Mouse (Mus musculus) liver, embryonic 15.5 days (tissue): ENCODE data around the gene Renbp. TPM values are rescaled to one million over a fixed set of nuclear protein-coding genes. Genes with fewer than 3 reads are reported as not detected.

ENCODE experiments used
- ATAC-seq: fragments of 200-750 bp; cut with Nextera tagmentation; 2 replicates; pipeline ENCODE4 v1.8.0; 2017; ENCODE audit warnings: moderate number of reproducible peaks, mild to moderate bottlenecking, moderate library complexity; ENCODE audit not compliant: insufficient read depth
- H3K27ac ChIP-seq: fragments of 300-500 bp; sonication (generic); replicated peaks from 2 replicates; pipeline ENCODE4 v1.5.1; 2015; ENCODE audit warnings: mild to moderate bottlenecking, inconsistent platforms
- H3K27me3 ChIP-seq: fragments of 300-500 bp; sonication (generic); 2 replicates; pipeline ENCODE4 v1.6.1; 2015; ENCODE audit warnings: mild to moderate bottlenecking, inconsistent platforms
- H3K36me3 ChIP-seq: fragments of 300-500 bp; sonication (generic); replicated peaks from 2 replicates; pipeline ENCODE4 v1.6.1; 2015; ENCODE audit warnings: moderate library complexity, mild to moderate bottlenecking, inconsistent platforms
- H3K4me1 ChIP-seq: fragments of 300-500 bp; sonication (generic); replicated peaks from 2 replicates; pipeline ENCODE4 v1.6.1; 2015; ENCODE audit warnings: inconsistent platforms
- H3K4me2 ChIP-seq: fragments of 300-500 bp; sonication (generic); 2 replicates; pipeline ENCODE4 v1.6.1; 2015; ENCODE audit warnings: moderate library complexity, mild to moderate bottlenecking, inconsistent platforms
- H3K4me3 ChIP-seq: fragments of 300-500 bp; sonication (generic); replicated peaks from 2 replicates; pipeline ENCODE4 v1.5.1; 2015; ENCODE audit warnings: mild to moderate bottlenecking, inconsistent platforms
- H3K9ac ChIP-seq: fragments of 300-500 bp; sonication (generic); 2 replicates; pipeline ENCODE4 v1.6.1; 2015; ENCODE audit warnings: moderate library complexity, mild to moderate bottlenecking, inconsistent platforms
- H3K9me3 ChIP-seq: fragments of 300-500 bp; sonication (generic); replicated peaks from 2 replicates; pipeline ENCODE4 v1.6.1; 2016; ENCODE audit warnings: inconsistent platforms
- WGBS: fragments of 180-500 bp; shearing (Covaris S2); methylation state at CpG from one replicate; pipeline ENCODE4 v1.1.7; 2015; ENCODE audit warnings: mixed read lengths; ENCODE audit not compliant: insufficient replicate concordance; 5-methylcytosine and 5-hydroxymethylcytosine counted together
- polyA plus RNA-seq: library from polyadenylated mRNA; unstranded; fragments of >200 nt; fragmentation: Nextera tagmentation; extraction: Ambion mirVana; gene quantifications from 2 replicates; pipeline ENCODE4 v1.2.1, GENCODE M21; 2015

Renbp gene
- polyA plus RNA-seq, 1 experiment from 2014 or later, result 19.6 TPM

DNA sequence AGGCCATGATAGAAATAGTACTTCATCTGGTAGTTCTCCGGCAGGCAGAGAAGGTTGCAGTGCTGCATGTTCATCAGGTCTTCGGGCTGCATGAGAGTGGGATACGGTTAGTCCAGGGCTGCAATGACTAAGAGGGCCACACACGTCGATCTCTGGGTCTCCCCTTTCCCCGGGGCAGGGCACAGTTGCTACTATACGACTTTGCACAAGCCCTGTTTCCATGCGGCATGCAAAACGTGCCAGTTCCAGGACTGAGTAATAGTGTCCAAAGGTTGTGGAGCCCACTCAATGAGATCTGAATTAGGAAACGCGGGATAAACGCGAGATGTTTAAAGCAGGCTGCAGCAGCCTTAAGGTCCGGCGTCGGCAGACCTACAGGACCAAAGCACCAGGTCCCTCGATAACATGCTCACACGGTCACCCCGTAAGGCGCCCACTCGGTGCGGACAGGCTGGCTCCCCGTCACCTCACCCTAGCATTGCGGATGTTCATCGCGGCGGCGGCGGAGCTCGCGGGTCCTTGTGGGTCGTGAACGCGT is 9.3 kb downstream of the Renbp start:
- H3K9me3 ChIP-seq, result no peaks in the 10 kb centered on the region
- peak; percentile 26 for ATAC-seq
- H3K4me1 ChIP-seq, result 0 out of 2 replicates have a peak, but pooled peaks cover 7% of the 10 kb centered on the region
- peak overlapping the region; percentile 90 for H3K4me2 ChIP-seq
- peak overlapping the region; percentile 69 for H3K9ac ChIP-seq
- H3K36me3 ChIP-seq, result peaks cover 11% of the 10 kb centered on the region; the same call in 1 of the 2 replicates
- 12% methylated on average over 34 of the region's 34 CpGs for WGBS
- H3K27ac ChIP-seq, result peak overlapping the region; percentile 74
- no peaks in the 10 kb centered on the region for H3K27me3 ChIP-seq
- peak overlapping the region; percentile 68 for H3K4me3 ChIP-seq

DNA sequence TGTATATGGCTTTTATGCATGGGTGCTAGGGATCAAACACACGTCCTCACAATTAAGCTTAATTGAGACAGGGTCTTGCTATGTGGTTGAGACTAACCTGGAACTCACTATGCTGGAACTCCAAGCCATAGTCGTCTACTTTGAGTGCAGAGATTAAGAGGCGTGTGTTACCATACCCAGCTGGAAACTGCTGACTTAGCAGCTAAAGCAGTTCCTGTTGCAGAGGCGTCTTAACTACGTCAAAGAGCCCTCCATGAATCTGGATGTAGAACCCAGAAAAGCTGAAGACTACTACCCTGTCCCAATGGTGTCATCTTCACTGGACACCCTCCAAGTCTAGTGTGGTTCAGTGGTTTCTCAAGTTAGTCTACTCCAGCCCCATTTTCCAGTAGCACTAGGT is 12.0 kb downstream of the Renbp start:
- Histone ChIP-seq H3K4me3 (no peak overlapping the region), H3K27ac (no peak overlapping the region), H3K9ac (no peak overlapping the region), H3K36me3 (peaks cover 11% of the 10 kb centered on the region; the same call in 1 of the 2 replicates), H3K4me1 (peaks cover 29% of the 10 kb centered on the region), H3K9me3 (no peaks in the 10 kb centered on the region), H3K4me2 (no peak overlapping the region), H3K27me3 (no peaks in the 10 kb centered on the region)
- 71% methylated on average over 5 of the region's 5 CpGs for WGBS
- ATAC-seq, result no peak

- Histone ChIP-seq H3K36me3 (peaks cover 11% of the 10 kb centered on the region; the same call in 1 of the 2 replicates), H3K9ac (no peak overlapping the region), H3K27me3 (no peaks in the 10 kb centered on the region), H3K27ac (no peak overlapping the region), H3K4me1 (peaks cover 26% of the 10 kb centered on the region), H3K4me3 (no peak overlapping the region), H3K9me3 (no peaks in the 10 kb centered on the region), H3K4me2 (no peak overlapping the region)
- no peak for ATAC-seq
- whole genome bisulfite sequencing, result 76% methylated on average over 8 of the region's 8 CpGs
Observed at GRCm38 (mm10) chrX:73916945-73917344, 13.7 kb downstream of the Renbp start.

GRCm38 (mm10) chrX:73914827-73915703 is 15.6 kb downstream of the Renbp start:
- Histone ChIP-seq H3K4me1 (peaks cover 39% of the 10 kb centered on the region), H3K9ac (peak overlapping the region; percentile 25; the same call in 1 of the 2 replicates), H3K4me3 (peak overlapping the region; percentile 49), H3K27me3 (no peaks in the 10 kb centered on the region), H3K36me3 (peaks cover 11% of the 10 kb centered on the region; the same call in 1 of the 2 replicates), H3K4me2 (peak overlapping the region; percentile 72), H3K9me3 (no peaks in the 10 kb centered on the region), H3K27ac (peak overlapping the region; percentile 77)
- 19% methylated on average over 31 of the region's 31 CpGs for WGBS
- ATAC-seq, result peak; percentile 95

DNA sequence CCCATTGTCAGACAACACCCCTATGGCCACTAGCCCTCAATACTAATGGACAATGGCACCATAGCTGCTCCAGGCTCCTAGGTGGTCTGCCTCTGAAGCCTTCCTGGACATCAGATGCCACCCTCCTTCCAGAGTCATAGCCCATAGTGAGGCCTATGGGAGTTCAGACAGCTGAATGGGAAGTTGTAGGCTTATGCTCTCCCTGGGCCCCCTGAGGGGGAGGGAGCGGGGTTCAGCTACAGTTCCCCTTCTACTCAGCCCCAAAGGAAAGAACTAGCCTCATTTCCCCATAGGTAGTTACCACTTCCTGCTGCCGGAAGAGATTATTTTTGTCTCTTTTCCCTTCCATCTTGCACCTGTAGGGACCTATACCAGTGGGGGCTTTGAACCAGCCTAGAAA is 19.1 kb downstream of the Renbp start:
- no peak for ATAC-seq
- H3K4me1 ChIP-seq, result peaks cover 45% of the 10 kb centered on the region
- H3K27me3 ChIP-seq, result no peaks in the 10 kb centered on the region
- H3K9ac ChIP-seq, result no peak overlapping the region
- peak overlapping the region; percentile 74 for H3K4me2 ChIP-seq
- H3K27ac ChIP-seq, result peak overlapping the region; percentile 72
- 46% methylated on average over 2 of the region's 2 CpGs for WGBS
- H3K9me3 ChIP-seq, result no peaks in the 10 kb centered on the region
- H3K4me3 ChIP-seq, result no peak overlapping the region
- H3K36me3 ChIP-seq, result no peaks in the 10 kb centered on the region

DNA sequence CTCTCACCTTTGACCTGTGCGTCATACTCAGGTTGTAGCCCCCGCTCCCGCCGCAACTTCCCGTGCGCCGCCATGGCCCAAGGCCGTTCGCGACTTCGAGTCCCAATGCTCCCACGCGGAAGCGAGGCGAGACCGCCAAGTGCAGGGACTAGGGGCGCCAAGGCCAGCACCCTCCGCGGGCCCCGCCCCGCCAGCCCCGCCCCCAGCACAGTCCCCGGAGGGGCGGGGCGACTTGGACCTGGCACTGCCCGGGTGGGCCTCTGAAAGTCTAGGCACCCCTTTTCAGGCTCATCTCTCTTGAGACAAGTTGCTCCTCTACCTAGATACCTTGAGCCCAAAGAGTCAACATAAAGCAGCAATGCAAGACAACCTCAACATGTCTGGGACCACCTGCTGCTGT is 19.5 kb downstream of the Renbp start:
- H3K4me3 ChIP-seq, result peak overlapping the region; percentile 49
- H3K27me3 ChIP-seq, result no peaks in the 10 kb centered on the region
- peak overlapping the region; percentile 72 for H3K27ac ChIP-seq
- 12% methylated on average over 21 of the region's 26 CpGs for WGBS
- ATAC-seq, result 0 out of 2 replicates have a peak, but pooled peaks have one; percentile 8
- H3K4me1 ChIP-seq, result peaks cover 43% of the 10 kb centered on the region
- H3K36me3 ChIP-seq, result no peaks in the 10 kb centered on the region
- H3K9me3 ChIP-seq, result no peaks in the 10 kb centered on the region
- peak overlapping the region; percentile 37; the same call in 1 of the 2 replicates for H3K9ac ChIP-seq
- peak overlapping the region; percentile 74 for H3K4me2 ChIP-seq

DNA sequence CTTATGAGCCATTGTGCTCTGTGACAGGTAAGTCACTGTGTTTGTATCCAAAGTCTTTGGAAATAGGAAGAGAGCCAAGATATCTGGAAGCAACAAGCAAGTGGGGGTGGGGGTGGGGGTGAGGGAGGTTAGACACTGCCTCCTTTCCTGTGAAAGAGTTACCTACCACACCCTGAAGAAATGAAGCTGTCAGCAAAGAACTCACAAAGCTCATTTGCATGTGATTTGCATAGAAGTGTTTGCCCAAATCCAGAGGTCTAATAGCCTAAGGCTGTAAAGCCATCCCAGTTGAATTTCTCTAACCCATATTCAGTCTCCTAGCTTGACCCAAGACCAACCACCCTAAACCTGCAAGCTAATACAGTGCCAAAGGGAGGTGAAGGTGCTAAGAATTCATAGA is 20.2 kb downstream of the Renbp start:
- Histone ChIP-seq H3K9me3 (no peaks in the 10 kb centered on the region), H3K4me1 (peaks cover 36% of the 10 kb centered on the region), H3K4me3 (peak overlapping the region; percentile 49), H3K27ac (peak overlapping the region; percentile 72), H3K4me2 (peak overlapping the region; percentile 74), H3K27me3 (no peaks in the 10 kb centered on the region), H3K9ac (no peak overlapping the region), H3K36me3 (no peaks in the 10 kb centered on the region)
- ATAC-seq, result no peak

- Histone ChIP-seq H3K4me3 (peak overlapping the region; percentile 49; the same call in 1 of the 2 replicates), H3K27me3 (no peaks in the 10 kb centered on the region), H3K4me1 (peaks cover 35% of the 10 kb centered on the region), H3K36me3 (no peaks in the 10 kb centered on the region), H3K4me2 (peak overlapping the region; percentile 74; the same call in 1 of the 2 replicates), H3K27ac (0 out of 2 replicates have a peak overlapping the region, but pooled peaks have one; percentile 72), H3K9ac (no peak overlapping the region), H3K9me3 (no peaks in the 10 kb centered on the region)
- 32% methylated on average over 1 of the region's 1 CpGs for WGBS
- no peak for ATAC-seq
Observed at GRCm38 (mm10) chrX:73910049-73910448, 20.6 kb downstream of the Renbp start.

GRCm38 (mm10) chrX:73897959-73898358 is 32.7 kb downstream of the Renbp start:
- WGBS, result 45% methylated on average over 3 of the region's 3 CpGs
- H3K9me3 ChIP-seq, result no peaks in the 10 kb centered on the region
- no peaks in the 10 kb centered on the region for H3K36me3 ChIP-seq
- H3K27ac ChIP-seq, result no peak overlapping the region
- H3K9ac ChIP-seq, result no peak overlapping the region
- no peaks in the 10 kb centered on the region for H3K4me1 ChIP-seq
- no peaks in the 10 kb centered on the region for H3K27me3 ChIP-seq
- no peak overlapping the region for H3K4me2 ChIP-seq
- ATAC-seq, result no peak
- H3K4me3 ChIP-seq, result no peak overlapping the region

DNA sequence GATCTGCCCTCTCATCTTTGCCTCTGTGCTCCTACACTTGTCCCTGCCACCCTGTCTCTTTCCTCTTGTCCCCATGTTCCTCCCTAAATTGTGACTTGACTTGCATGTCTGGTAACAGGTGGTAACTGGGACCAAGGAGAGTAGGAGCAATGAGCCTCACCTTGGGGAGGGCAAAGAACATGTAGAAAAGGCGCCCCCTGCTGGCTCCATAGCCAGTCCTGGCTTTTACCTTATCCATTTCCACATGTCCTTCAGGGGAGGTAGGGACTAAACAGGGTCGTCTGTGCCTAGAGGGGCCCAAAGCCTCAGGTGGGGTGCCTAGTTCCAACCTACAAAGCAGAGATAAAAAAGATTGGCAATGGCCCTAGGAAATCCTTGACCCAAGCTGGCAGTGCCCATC is 34.9 kb downstream of the Renbp start, which contains the start of gene L1cam:
Gene L1cam (minus strand): TSS at position 387 of the 400 bp plus-strand sequence.
- H3K4me3 ChIP-seq, result no peak within 1 kb of the TSS
- ATAC-seq, result no peak
- no peak within 1 kb of the TSS for H3K9ac ChIP-seq
- H3K27me3 ChIP-seq, result peaks cover 3% of the 10 kb centered on the region; the same call in 1 of the 2 replicates
- H3K27ac ChIP-seq, result no peak within 1 kb of the TSS
- 17% methylated on average over 2 of the region's 2 CpGs for WGBS
- no peak within 1 kb of the TSS for H3K4me2 ChIP-seq
- no peaks in the 10 kb centered on the region for H3K36me3 ChIP-seq
- H3K9me3 ChIP-seq, result no peaks in the 10 kb centered on the region
- no peaks in the 10 kb centered on the region for H3K4me1 ChIP-seq

DNA sequence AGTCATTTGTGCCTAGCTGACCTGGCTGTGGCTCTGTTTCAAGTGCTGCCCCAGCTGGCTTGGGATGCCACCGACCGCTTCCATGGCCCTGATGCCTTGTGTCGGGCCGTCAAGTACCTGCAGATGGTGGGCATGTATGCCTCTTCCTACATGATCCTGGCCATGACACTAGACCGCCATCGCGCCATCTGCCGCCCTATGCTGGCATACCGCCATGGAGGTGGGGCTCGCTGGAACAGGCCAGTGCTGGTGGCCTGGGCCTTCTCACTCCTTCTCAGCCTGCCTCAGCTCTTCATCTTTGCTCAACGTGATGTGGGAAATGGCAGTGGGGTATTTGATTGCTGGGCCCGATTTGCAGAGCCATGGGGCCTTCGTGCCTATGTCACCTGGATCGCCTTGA is 37.8 kb downstream of the Renbp start:
- Histone ChIP-seq H3K4me2 (no peak overlapping the region), H3K36me3 (no peaks in the 10 kb centered on the region), H3K27ac (no peak overlapping the region), H3K4me3 (no peak overlapping the region), H3K4me1 (no peaks in the 10 kb centered on the region), H3K9me3 (no peaks in the 10 kb centered on the region), H3K27me3 (peaks cover 3% of the 10 kb centered on the region; the same call in 1 of the 2 replicates), H3K9ac (no peak overlapping the region)
- ATAC-seq, result no peak
- WGBS, result 75% methylated on average over 14 of the region's 14 CpGs
